Mouse (Mus musculus) heart, postnatal 0 days (tissue): ENCODE data around the gene Gm5862. TPM values are rescaled to one million over a fixed set of nuclear protein-coding genes. Genes with fewer than 3 reads are reported as not detected.
"Not testable (repeated sequence)": the region's sequence is repeated elsewhere in the genome, so short reads cannot be mapped to it uniquely, and the experiment has no call there.

ENCODE experiments used
- ATAC-seq: fragments of 200-750 bp; cut with Nextera tagmentation; 2 replicates; pipeline ENCODE4 v1.8.0; 2017; ENCODE audit warnings: low read depth, moderate number of reproducible peaks, moderate library complexity; ENCODE audit not compliant: insufficient read depth
- DNase-seq: peaks from one replicate; pipeline ENCODE4 v3.0.0-alpha.2; 2016; ENCODE audit warnings: low spot score
- H3K27ac ChIP-seq: fragments of 300-500 bp; sonication (generic); 2 replicates; pipeline ENCODE4 v1.5.1; 2014; ENCODE audit warnings: low read depth, mild to moderate bottlenecking
- H3K27me3 ChIP-seq: fragments of 300-500 bp; sonication (generic); 2 replicates; pipeline ENCODE4 v1.6.1; 2014; ENCODE audit warnings: low read length, mixed read lengths; ENCODE audit not compliant: control insufficient read depth, insufficient read depth
- H3K36me3 ChIP-seq: fragments of 300-500 bp; sonication (generic); replicated peaks from 2 replicates; pipeline ENCODE4 v1.6.1; 2014; ENCODE audit warnings: low read length, mixed read lengths; ENCODE audit not compliant: control insufficient read depth, insufficient read depth
- H3K4me1 ChIP-seq: fragments of 300-500 bp; sonication (generic); 2 replicates; pipeline ENCODE4 v1.6.1; 2014; ENCODE audit warnings: antibody characterized with exemption; ENCODE audit not compliant: control insufficient read depth, insufficient read depth
- H3K4me2 ChIP-seq: fragments of 300-500 bp; sonication (generic); 2 replicates; pipeline ENCODE4 v1.6.1; 2014; ENCODE audit warnings: low read depth, mild to moderate bottlenecking, low read length, moderate library complexity
- H3K4me3 ChIP-seq: fragments of 300-500 bp; sonication (generic); 2 replicates; pipeline ENCODE4 v1.5.1; 2014; ENCODE audit warnings: low read depth, low read length
- H3K9ac ChIP-seq: fragments of 300-500 bp; sonication (generic); replicated peaks from 2 replicates; pipeline ENCODE4 v1.6.1; 2014; ENCODE audit warnings: low read depth, low read length, mixed read lengths
- H3K9me3 ChIP-seq: fragments of 300-500 bp; sonication (generic); replicated peaks from 2 replicates; pipeline ENCODE4 v1.6.1; 2016; ENCODE audit warnings: low read length; ENCODE audit not compliant: control insufficient read depth
- CTCF ChIP-seq: IDR thresholded peaks from 2 replicates; pipeline ENCODE4 v1.5.1; 2016; ENCODE audit warnings: antibody characterized with exemption, control low read depth, low read depth
- EP300 ChIP-seq: IDR thresholded peaks from 2 replicates; pipeline ENCODE4 v1.6.1; 2016; ENCODE audit warnings: antibody characterized with exemption, low read depth
- WGBS: fragments of 180-500 bp; shearing (Covaris S2); extraction: QIAGEN DNeasy Blood & Tissue Kit; methylation state at CpG from one replicate; pipeline ENCODE4 v1.1.7; 2014; 5-methylcytosine and 5-hydroxymethylcytosine counted together
- polyA plus RNA-seq: library from polyadenylated mRNA; unstranded; fragments of >200 nt; fragmentation: Nextera tagmentation; extraction: Ambion mirVana; gene quantifications from 2 replicates; pipeline ENCODE4 v1.2.1, GENCODE M21; 2015
- total RNA-seq: library from RNA; depleted of rRNA; stranded (reverse); fragments of >200 nt; gene quantifications from 2 replicates; pipeline ENCODE4 v1.2.3, GENCODE M21; 2014; ENCODE audit warnings: low replicate concordance; rRNA removed

The Gm5862 gene
- not detected in 2 replicates for total RNA-seq
- not detected in 2 replicates for polyA plus RNA-seq

GRCm38 (mm10) chr5:26022816-26023215 lies at the start of gene Gm5862:
Gene Gm5862, minus strand, starts transcription at chr5:26022916.
- H3K4me3 ChIP-seq, H3K9ac ChIP-seq, DNase-seq, H3K36me3 ChIP-seq, H3K27ac ChIP-seq, H3K9me3 ChIP-seq, H3K27me3 ChIP-seq, H3K4me2 ChIP-seq, ATAC-seq, H3K4me1 ChIP-seq: not testable (repeated sequence)
- WGBS = no CpG with 5 or more reads among the region's 3 CpGs

GRCm38 (mm10) chr5:26070716-26071115 lies 48.0 kb upstream of the Gm5862 start:
- WGBS = 83% methylated on average over 24 of the region's 24 CpGs
- Histone ChIP-seq H3K36me3 (no peaks in the 10 kb centered on the region), H3K27ac (no peak overlapping the region), H3K9me3 (no peaks in the 10 kb centered on the region), H3K4me2 (no peak overlapping the region), H3K27me3 (no peaks in the 10 kb centered on the region), H3K9ac (no peak overlapping the region), H3K4me1 (no peaks in the 10 kb centered on the region), H3K4me3 (no peak overlapping the region)
- TF ChIP-seq CTCF = no peak
- no peak for TF ChIP-seq EP300
- ATAC-seq (no peak), DNase-seq (no peak)

- not testable (repeated sequence) for H3K36me3 ChIP-seq, H3K9me3 ChIP-seq, DNase-seq, H3K27ac ChIP-seq, H3K4me3 ChIP-seq, H3K9ac ChIP-seq, H3K4me2 ChIP-seq, H3K4me1 ChIP-seq, ATAC-seq, H3K27me3 ChIP-seq
- whole genome bisulfite sequencing = no CpG with 5 or more reads among the region's 2 CpGs
These were observed 35.8 kb upstream of the Gm5862 start, which contains the start of gene Gm7347 for GRCm38 (mm10) chr5:26058481-26058880. Gene Gm7347, minus strand, starts transcription at chr5:26058581.

GRCm38 (mm10) chr5:26039458-26039857 lies 16.7 kb upstream of the Gm5862 start, which contains the start of gene Speer4a:
Gene Speer4a, minus strand, starts transcription at chr5:26039558.
- H3K9ac ChIP-seq, DNase-seq, H3K4me3 ChIP-seq, H3K36me3 ChIP-seq, H3K9me3 ChIP-seq, ATAC-seq, H3K4me2 ChIP-seq, H3K27me3 ChIP-seq, H3K4me1 ChIP-seq, H3K27ac ChIP-seq: not testable (repeated sequence)
- 61% methylated on average over 2 of the region's 2 CpGs for WGBS

DNA sequence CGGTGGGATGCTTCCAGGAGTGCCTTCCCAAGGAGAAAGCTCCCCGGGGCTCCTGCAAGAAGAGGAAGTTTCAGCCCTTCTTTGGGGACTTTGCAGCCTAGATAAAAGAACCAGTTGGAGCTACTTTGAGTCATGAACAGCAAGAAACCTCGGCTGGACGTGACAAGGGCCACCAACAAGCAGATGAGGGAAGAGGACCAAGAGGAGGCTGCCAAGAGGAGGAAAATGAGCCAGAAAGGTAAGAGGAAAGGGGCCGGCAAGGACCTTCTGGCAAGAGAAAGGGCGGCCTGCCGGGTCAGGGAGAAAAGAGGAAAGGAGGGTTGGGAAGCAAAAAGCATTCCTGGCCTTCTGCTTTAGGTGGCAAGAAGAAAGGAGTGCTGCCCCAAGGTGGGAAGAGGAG lies 15.0 kb downstream of the Gm5862 start:
- not testable (repeated sequence) for ATAC-seq, DNase-seq, H3K27ac ChIP-seq, H3K27me3 ChIP-seq, H3K36me3 ChIP-seq, H3K9me3 ChIP-seq, H3K4me1 ChIP-seq, H3K4me3 ChIP-seq, H3K4me2 ChIP-seq, H3K9ac ChIP-seq
- WGBS = 50% methylated on average over 6 of the region's 7 CpGs

- H3K27me3 ChIP-seq, H3K4me1 ChIP-seq, H3K9me3 ChIP-seq, H3K27ac ChIP-seq, H3K36me3 ChIP-seq, H3K9ac ChIP-seq, DNase-seq: not testable (repeated sequence)
- H3K4me3 ChIP-seq = peak overlapping the region; percentile 26; the same call in 1 of the 2 replicates
- ATAC-seq = peak; percentile 62
- peak overlapping the region; percentile 25 for H3K4me2 ChIP-seq
- WGBS = 19% methylated on average over 38 of the region's 45 CpGs
These were observed 15.6 kb downstream of the Gm5862 start for GRCm38 (mm10) chr5:26006937-26007695.

- not testable (repeated sequence) for H3K9ac ChIP-seq, H3K4me1 ChIP-seq, H3K4me2 ChIP-seq, H3K36me3 ChIP-seq, ATAC-seq, H3K27me3 ChIP-seq, DNase-seq, H3K4me3 ChIP-seq, H3K27ac ChIP-seq, H3K9me3 ChIP-seq
- WGBS = 100% methylated on average over 1 of the region's 2 CpGs
These were observed 18.0 kb downstream of the Gm5862 start, which contains the start of gene Gm1979 for GRCm38 (mm10) chr5:26004698-26005097. Gene Gm1979, minus strand, starts transcription at chr5:26004798.

DNA sequence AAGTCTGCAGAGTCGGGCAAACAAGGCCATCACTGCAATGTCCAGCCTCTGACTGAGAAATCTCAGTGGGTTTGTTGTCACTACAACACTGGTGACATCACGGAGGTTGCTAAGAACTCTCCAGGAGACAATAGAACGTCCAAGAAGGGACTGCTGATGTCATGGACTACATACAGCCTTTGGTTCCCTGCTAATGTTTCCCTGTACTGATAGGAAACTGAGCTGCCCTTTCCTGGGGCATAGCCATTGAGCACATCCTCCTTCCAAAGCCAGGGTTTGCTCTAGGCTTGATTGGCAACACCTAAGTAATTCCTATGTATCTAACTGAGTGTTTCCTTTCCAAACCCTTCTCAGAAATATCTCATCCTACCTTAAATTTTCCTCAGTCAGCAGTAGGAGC lies 34.2 kb downstream of the Gm5862 start, which contains the start of gene Gm21698:
TSS of gene Gm21698 (minus strand) at position 101 of the 400 bp plus-strand sequence.
- not testable (repeated sequence) for ATAC-seq, H3K27me3 ChIP-seq, H3K4me3 ChIP-seq, H3K9ac ChIP-seq, H3K4me2 ChIP-seq, H3K27ac ChIP-seq, DNase-seq, H3K36me3 ChIP-seq, H3K9me3 ChIP-seq, H3K4me1 ChIP-seq
- no CpG with 5 or more reads among the region's 3 CpGs for WGBS
